Mouse (Mus musculus): ENCODE data around the gene Tbc1d10c.
"Not testable (repeated sequence)": the region's sequence is repeated elsewhere in the genome, so short reads cannot be mapped to it uniquely, and the experiment has no call there.

Tbc1d10c gene

GRCm38 (mm10) chr19:4140147-4140546 lies 50.9 kb downstream of the Tbc1d10c start:
- no peak for DNase-seq

- no peak for DNase-seq
These were observed 51.6 kb downstream of the Tbc1d10c start, which contains the start of gene Gpr152 for GRCm38 (mm10) chr19:4139446-4139845. TSS of gene Gpr152 (plus strand) at chr19:4139787.

- DNase-seq: no peak
These were observed 53.2 kb downstream of the Tbc1d10c start for GRCm38 (mm10) chr19:4137913-4138312.

- DNase-seq: no peak
These were observed 54.6 kb downstream of the Tbc1d10c start for GRCm38 (mm10) chr19:4136463-4136862.

GRCm38 (mm10) chr19:4135963-4136345 lies 55.1 kb downstream of the Tbc1d10c start:
- not testable (repeated sequence) for DNase-seq

GRCm38 (mm10) chr19:4135229-4135962 lies 55.7 kb downstream of the Tbc1d10c start:
- not testable (repeated sequence) for DNase-seq

GRCm38 (mm10) chr19:4134354-4134753 lies 56.7 kb downstream of the Tbc1d10c start:
- DNase-seq: no peak
